Mouse (Mus musculus): ENCODE results near the gene Foxf1.

Foxf1 gene

GRCm38 (mm10) chr8:121084210-121084951 is at the start of gene Foxf1:
Gene Foxf1 (plus strand): TSS chr8:121084386.
- no peak for DNase-seq (ENCODE audit: low spot score in 2 of 2)

- DNase-seq (ENCODE audit: low spot score in 2 of 2): no peak
These were observed 48.6 kb upstream of the Foxf1 start for GRCm38 (mm10) chr8:121035611-121036010.

- DNase-seq (ENCODE audit: low spot score in 2 of 2): no peak
These were observed 40.3 kb upstream of the Foxf1 start for GRCm38 (mm10) chr8:121043719-121044440.

- DNase-seq (ENCODE audit: low spot score in 2 of 2): no peak
These were observed 36.7 kb upstream of the Foxf1 start for GRCm38 (mm10) chr8:121047441-121047840.

- DNase-seq (ENCODE audit: low spot score in 2 of 2): no peak
These were observed 26.1 kb upstream of the Foxf1 start for GRCm38 (mm10) chr8:121058081-121058480.

GRCm38 (mm10) chr8:121059098-121059497 is 25.1 kb upstream of the Foxf1 start:
- peak; percentile 30 to 32 for DNase-seq (ENCODE audit: low spot score in 2 of 2)

GRCm38 (mm10) chr8:121062521-121062920 is 21.7 kb upstream of the Foxf1 start:
- DNase-seq (ENCODE audit: low spot score in 2 of 2): no peak

- DNase-seq (ENCODE audit: low spot score in 2 of 2): no peak
These were observed 20.5 kb upstream of the Foxf1 start for GRCm38 (mm10) chr8:121063649-121064048.

GRCm38 (mm10) chr8:121071454-121071853 is 12.7 kb upstream of the Foxf1 start:
- DNase-seq (ENCODE audit: low spot score in 2 of 2): no peak

- DNase-seq (ENCODE audit: low spot score in 2 of 2): no peak
These were observed 11.6 kb upstream of the Foxf1 start for GRCm38 (mm10) chr8:121072406-121073130.

- DNase-seq (ENCODE audit: low spot score in 2 of 2): no peak
These were observed 10.7 kb upstream of the Foxf1 start for GRCm38 (mm10) chr8:121073174-121074107.

- DNase-seq (ENCODE audit: low spot score in 2 of 2): no peak
These were observed 9.9 kb upstream of the Foxf1 start for GRCm38 (mm10) chr8:121074108-121074847.

- DNase-seq (ENCODE audit: low spot score in 2 of 2): no peak
These were observed 9.4 kb upstream of the Foxf1 start for GRCm38 (mm10) chr8:121074848-121075145.

GRCm38 (mm10) chr8:121075936-121076335 is 8.2 kb upstream of the Foxf1 start:
- no peak for DNase-seq (ENCODE audit: low spot score in 2 of 2)

GRCm38 (mm10) chr8:121076555-121076954 is 7.6 kb upstream of the Foxf1 start:
- no peak for DNase-seq (ENCODE audit: low spot score in 2 of 2)

- DNase-seq (ENCODE audit: low spot score in 2 of 2): no peak
These were observed 5.5 kb upstream of the Foxf1 start for GRCm38 (mm10) chr8:121078721-121079120.

- DNase-seq (ENCODE audit: low spot score in 2 of 2): no peak
These were observed 5.0 kb upstream of the Foxf1 start for GRCm38 (mm10) chr8:121079201-121079600.

GRCm38 (mm10) chr8:121079944-121080343 is 4.2 kb upstream of the Foxf1 start:
- no peak for DNase-seq (ENCODE audit: low spot score in 2 of 2)

GRCm38 (mm10) chr8:121080361-121081090 is 3.7 kb upstream of the Foxf1 start:
- no peak for DNase-seq (ENCODE audit: low spot score in 2 of 2)

GRCm38 (mm10) chr8:121081398-121081797 is 2.8 kb upstream of the Foxf1 start:
- DNase-seq (ENCODE audit: low spot score in 2 of 2): no peak

Data from right cerebral cortex, postnatal 36 days (tissue).